Mouse (Mus musculus): ENCODE data around the gene Atrip.

Atrip gene

GRCm38 (mm10) chr9:109038086-109038895 is 35.6 kb downstream of the Atrip start, which contains the start of gene Shisa5:
Gene Shisa5 (plus strand): TSS chr9:109038565.
- DNase-seq (ENCODE audit: low spot score in 2 of 2), result peak; percentile 46 to 69

- DNase-seq (ENCODE audit: low spot score in 2 of 2), result no peak
Measured at GRCm38 (mm10) chr9:109032435-109032834, 41.5 kb downstream of the Atrip start.

DNA sequence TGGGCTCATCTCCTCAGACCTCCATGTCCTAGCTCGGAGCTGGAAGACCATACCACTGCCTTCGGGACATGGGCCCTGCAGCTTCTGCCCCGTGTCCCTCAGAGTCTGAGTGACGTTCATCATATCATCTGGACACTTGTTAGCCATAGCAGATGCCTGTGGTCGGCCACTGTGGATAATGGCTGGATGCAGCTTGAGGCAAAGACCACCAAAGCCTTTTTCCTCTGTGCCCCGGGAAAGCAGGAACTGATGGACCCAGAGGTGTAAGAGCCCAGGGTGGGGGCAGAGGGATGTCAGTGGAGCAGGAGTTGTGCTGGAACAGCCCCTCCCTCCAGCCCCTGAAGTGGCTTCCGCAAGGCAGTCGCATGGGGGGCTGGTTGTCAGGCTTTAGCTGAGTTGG is 42.2 kb downstream of the Atrip start:
- DNase-seq (ENCODE audit: low spot score in 2 of 2), result no peak

DNA sequence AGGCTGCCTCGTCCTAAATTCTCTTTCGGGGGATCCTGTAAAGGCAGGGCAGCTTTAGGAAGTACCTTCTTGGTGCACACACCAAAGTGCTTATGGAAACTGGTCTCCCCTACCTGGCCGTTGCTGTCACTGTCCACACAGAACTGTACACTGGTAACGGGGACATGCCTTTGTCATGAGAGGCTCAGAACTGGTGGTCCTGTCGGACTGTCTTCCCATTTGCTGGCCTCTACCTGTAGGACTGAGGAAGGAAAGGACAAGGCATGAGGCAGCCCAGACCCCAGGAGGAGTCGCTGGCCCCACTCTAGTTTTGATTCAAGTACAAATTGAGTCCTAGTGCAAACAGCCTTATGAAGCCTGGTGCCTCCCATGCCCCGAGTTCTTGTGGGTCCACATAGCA is 42.9 kb downstream of the Atrip start:
- DNase-seq (ENCODE audit: low spot score in 2 of 2), result no peak

GRCm38 (mm10) chr9:109030312-109030711 is 43.6 kb downstream of the Atrip start:
- DNase-seq (ENCODE audit: low spot score in 2 of 2), result no peak

DNA sequence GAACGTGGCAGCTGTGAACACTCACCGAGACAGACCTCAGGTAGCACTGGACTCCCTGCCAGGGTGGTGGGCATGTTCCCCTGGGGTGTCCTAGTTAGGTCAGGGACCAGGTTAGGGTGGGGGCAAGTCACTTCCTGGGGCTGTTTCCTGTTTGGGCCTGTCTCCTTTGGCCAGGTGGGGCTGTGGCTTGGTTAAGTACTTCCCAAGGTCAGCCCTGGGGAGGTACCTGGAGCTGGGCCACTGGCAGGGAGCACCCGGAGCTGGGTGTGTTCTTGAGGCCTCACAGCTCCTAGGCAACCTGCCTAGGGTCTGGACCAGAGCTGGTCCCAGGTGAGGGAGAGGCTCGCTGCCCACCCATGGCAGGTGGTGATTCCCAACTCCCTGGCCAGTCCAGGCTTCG is 45.0 kb downstream of the Atrip start:
- no peak for DNase-seq (ENCODE audit: low spot score in 2 of 2)

DNA sequence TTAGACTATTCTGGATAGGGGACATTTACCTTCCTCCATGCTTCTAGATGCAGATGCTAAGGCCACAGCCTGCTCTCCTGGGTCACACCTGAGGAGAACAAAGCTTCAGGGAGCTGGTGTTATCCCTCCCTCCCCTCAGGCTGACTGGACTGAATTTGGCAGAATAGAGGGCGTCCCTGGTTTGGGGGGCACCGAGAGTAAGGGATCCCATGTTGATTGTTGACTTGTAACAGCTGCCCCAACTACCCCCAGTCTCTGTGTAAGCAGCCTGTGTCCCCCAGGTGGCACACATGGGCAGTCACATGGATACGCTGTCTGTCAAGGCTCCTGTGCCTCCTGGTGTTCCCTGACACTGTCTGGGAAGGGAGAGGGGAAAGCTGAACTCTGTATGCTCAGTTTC is 45.5 kb downstream of the Atrip start:
- no peak for DNase-seq (ENCODE audit: low spot score in 2 of 2)

DNA sequence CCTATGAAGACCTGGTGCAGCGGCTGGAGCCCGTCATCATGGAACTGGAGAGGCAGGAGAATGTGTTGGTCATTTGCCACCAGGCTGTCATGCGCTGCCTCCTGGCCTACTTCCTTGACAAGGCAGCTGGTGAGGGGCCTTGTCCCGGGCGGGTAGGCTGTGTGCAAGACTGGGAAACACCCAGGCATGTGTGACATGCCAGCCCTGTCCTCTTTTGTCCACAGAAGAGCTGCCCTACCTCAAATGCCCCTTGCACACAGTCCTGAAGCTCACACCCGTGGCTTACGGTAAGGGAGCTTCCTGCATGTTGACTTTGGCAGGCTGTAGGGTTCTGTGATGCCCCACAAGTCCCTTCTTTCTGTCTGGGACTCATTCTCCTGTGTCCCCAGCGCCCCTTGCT is 46.4 kb downstream of the Atrip start:
- no peak for DNase-seq (ENCODE audit: low spot score in 2 of 2)

- DNase-seq (ENCODE audit: low spot score in 2 of 2), result no peak
Measured at GRCm38 (mm10) chr9:109022866-109023685, 50.8 kb downstream of the Atrip start.

- no peak for DNase-seq (ENCODE audit: low spot score in 2 of 2)
Measured at GRCm38 (mm10) chr9:109021428-109021827, 52.5 kb downstream of the Atrip start.

GRCm38 (mm10) chr9:109016973-109017604 is 56.8 kb downstream of the Atrip start:
- no peak for DNase-seq (ENCODE audit: low spot score in 2 of 2)

GRCm38 (mm10) chr9:109015397-109015796 is 58.5 kb downstream of the Atrip start:
- no peak for DNase-seq (ENCODE audit: low spot score in 2 of 2)

GRCm38 (mm10) chr9:109010316-109010690 is 63.6 kb downstream of the Atrip start:
- no peak for DNase-seq (ENCODE audit: low spot score in 2 of 2)

GRCm38 (mm10) chr9:109009636-109010315 is 64.1 kb downstream of the Atrip start:
- peak in 1 of 2 experiments; percentile 25 for DNase-seq (ENCODE audit: low spot score in 2 of 2)

- no peak for DNase-seq (ENCODE audit: low spot score in 2 of 2)
Measured at GRCm38 (mm10) chr9:109008994-109009635, 64.8 kb downstream of the Atrip start.

DNA sequence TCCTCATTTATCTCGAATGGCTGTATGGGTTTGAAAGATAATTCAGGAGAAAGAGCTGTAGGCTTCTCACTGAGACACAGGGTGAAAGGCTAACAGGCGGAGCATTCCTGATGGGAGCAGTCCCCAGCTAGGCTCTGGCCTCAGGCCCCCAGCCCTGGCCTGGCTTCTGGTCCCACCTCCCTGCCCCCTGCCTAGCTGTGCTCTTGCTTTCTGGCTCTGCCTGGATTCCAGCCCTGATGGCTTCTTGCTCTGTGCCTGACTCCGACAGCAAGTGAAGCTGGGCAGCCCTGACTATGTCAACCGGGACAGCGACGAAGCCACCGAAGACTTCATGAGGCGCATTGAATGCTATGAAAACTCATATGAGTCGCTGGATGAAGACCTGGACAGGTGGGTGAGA is 65.8 kb downstream of the Atrip start:
- no peak for DNase-seq (ENCODE audit: low spot score in 2 of 2)

Measured in thymus, postnatal 10 days (tissue).